24 mouse cellular contexts compared by ENCODE assay signal in the genomic region with DNA sequence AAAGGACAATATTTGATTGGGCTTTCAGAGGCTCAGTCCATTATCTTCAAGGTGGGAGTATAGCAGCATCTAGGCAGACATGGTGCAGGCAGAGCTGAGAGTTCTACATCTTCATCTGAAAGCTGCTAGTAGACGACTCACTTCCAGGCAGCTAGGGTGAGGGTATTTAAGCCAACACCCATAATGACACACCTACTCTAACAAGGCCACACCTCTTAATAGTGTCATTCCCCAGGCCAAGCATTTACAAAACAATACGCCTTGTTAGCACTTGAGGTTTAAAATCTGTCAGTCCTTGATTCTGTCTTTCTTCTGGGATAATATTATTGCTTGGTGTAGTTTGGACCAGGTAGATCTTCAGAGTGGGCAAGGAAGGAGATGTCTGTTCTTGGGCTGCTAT. TPM values are rescaled to one million over a fixed set of nuclear protein-coding genes. Genes with fewer than 3 reads are reported as not detected.
DNase-seq lines count a peak whose midpoint lies in the region; ATAC-seq and TF ChIP-seq lines count a peak whose summit lies in the region.
"Had no signal": no experiment of that assay in that cellular context is flagged by ENCODE, and none has a peak within 500 bp of the region (broad histone marks: within the 10 kb centered on the region; RNA-seq: fewer than 3 reads in every experiment).

No protein-coding gene starts in this region.

- no peak for TF ChIP-seq CTCF in lung, adult 2 months (IDR thresholded peaks at IDR 0.05; ENCODE audit: insufficient read depth, low read length)

- ATAC-seq in forebrain, embryonic 15.5 days (replicated peaks) = no peak
- ATAC-seq: forebrain, embryonic 14.5 days; forebrain, postnatal 0 days had no signal

- H3K4me1 ChIP-seq in lung, adult 2 months (ENCODE audit: control insufficient read depth, insufficient read depth, low read length) = no peaks in the 10 kb centered on the region
- no peaks in the 10 kb centered on the region for H3K4me1 ChIP-seq in forebrain, embryonic 15.5 days
- H3K4me1 ChIP-seq: embryonic facial prominence, embryonic 15.5 days; forebrain, embryonic 10.5 days; forebrain, embryonic 12.5 days had no signal

- no peak overlapping the region for H3K4me2 ChIP-seq in forebrain, embryonic 15.5 days (replicated peaks)
- H3K4me2 ChIP-seq: embryonic facial prominence, embryonic 13.5 days; embryonic facial prominence, embryonic 15.5 days; forebrain, embryonic 12.5 days had no signal

- no peaks in the 10 kb centered on the region for H3K9me3 ChIP-seq in forebrain, embryonic 15.5 days
- H3K9me3 ChIP-seq: embryonic facial prominence, embryonic 13.5 days; embryonic facial prominence, embryonic 15.5 days; forebrain, embryonic 10.5 days; forebrain, embryonic 12.5 days had no signal

- H3K27me3 ChIP-seq in forebrain, embryonic 15.5 days = no peaks in the 10 kb centered on the region
- H3K27me3 ChIP-seq: embryonic facial prominence, embryonic 13.5 days; embryonic facial prominence, embryonic 15.5 days; forebrain, embryonic 12.5 days had no signal

- no peak overlapping the region for H3K4me3 ChIP-seq in lung, adult 2 months (replicated peaks; ENCODE audit: extremely low read depth, low read depth, low read length)
- no peak overlapping the region for H3K4me3 ChIP-seq in forebrain, embryonic 15.5 days
- H3K4me3 ChIP-seq: embryonic facial prominence, embryonic 13.5 days; embryonic facial prominence, embryonic 15.5 days; erythroblast, embryonic 14.5 days; forebrain, embryonic 10.5 days; forebrain, embryonic 12.5 days had no signal

- DNase-seq in 3T3-L1 (ENCODE audit: low read depth, low spot score) (peak; percentile 32), ZHBTc4 (ENCODE audit: low read depth, low spot score) (peak; percentile 56)
- DNase-seq in Muller cell, postnatal 12 days (ENCODE audit: inconsistent ontology term) = peak; percentile 52
- DNase-seq in lung, adult 2 months = no peak
- DNase-seq in kidney, postnatal 14 days = no peak
- DNase-seq: adrenal gland, adult 2 months; adrenal gland, postnatal 10 days; adrenal gland, postnatal 25 days; cerebellum, adult 11 months; cerebellum, adult 18-20 months; cerebellum, adult 8-10 months; cerebellum, adult 9-11 months; cerebellum, postnatal 14 days; cerebellum, postnatal 36 days; embryo, embryonic 11 days; forebrain, postnatal 0 days had no signal

- no peak overlapping the region for H3K27ac ChIP-seq in forebrain, embryonic 15.5 days (replicated peaks)
- H3K27ac ChIP-seq: embryonic facial prominence, embryonic 13.5 days; embryonic facial prominence, embryonic 15.5 days; forebrain, embryonic 10.5 days; forebrain, embryonic 12.5 days had no signal

- H3K36me3 ChIP-seq in forebrain, embryonic 15.5 days = no peaks in the 10 kb centered on the region
- H3K36me3 ChIP-seq: embryonic facial prominence, embryonic 13.5 days; embryonic facial prominence, embryonic 15.5 days; forebrain, embryonic 10.5 days; forebrain, embryonic 12.5 days; G1E had no signal

- TF ChIP-seq POLR2A in lung, adult 2 months (IDR thresholded peaks at IDR 0.05; ENCODE audit: borderline replicate concordance, extremely low read depth, low read depth, low read length) = no peak

- no peak overlapping the region for H3K9ac ChIP-seq in forebrain, embryonic 15.5 days (replicated peaks)
- H3K9ac ChIP-seq: embryonic facial prominence, embryonic 13.5 days; embryonic facial prominence, embryonic 15.5 days; forebrain, embryonic 12.5 days; forebrain, postnatal 0 days had no signal

- WGBS in lung, adult 2 months = 76% methylated on average over 2 of the region's 2 CpGs
- WGBS in forebrain, embryonic 15.5 days = 89% methylated on average over 2 of the region's 2 CpGs

RNA-seq across cellular contexts. Expression of gene D16Ertd472e, which starts 12.3 kb away (rescaled TPM):
- polyA plus RNA-seq in lung, adult 2 months (2012; rRNA removed) = 7.7 and 9.8 TPM in 2 replicates
- polyA plus RNA-seq in forebrain, embryonic 15.5 days (2015; fragmentation: Nextera tagmentation; extraction: Ambion mirVana) = 11.3 and 12.8 TPM in 2 replicates
- polyA plus RNA-seq: G1E had no signal

Comparison
In these comparisons a context has a peak if more than half of its experiments do, and no peak if none do; other contexts are left out.
1. DNase-seq: peak in 3T3-L1 (single experiment), Muller cell, postnatal 12 days (single experiment) and ZHBTc4 (single experiment); none in lung, adult 2 months (single experiment) and kidney, postnatal 14 days (single experiment).